Mouse (Mus musculus) cortical plate, adult 2 months (tissue): ENCODE results near the gene Cxcr5. TPM values are rescaled to one million over a fixed set of nuclear protein-coding genes. Genes with fewer than 3 reads are reported as not detected.

Experiments
- H3K27ac ChIP-seq: fragments of 200-500 bp; 2 replicates; pipeline ENCODE4 v1.5.1; 2012; ENCODE audit warnings: low read length, control low read depth, inconsistent platforms; ENCODE audit not compliant: insufficient read depth
- H3K4me1 ChIP-seq: fragments of 200-500 bp; 2 replicates; pipeline ENCODE4 v1.6.1; 2011; ENCODE audit warnings: low read length; ENCODE audit not compliant: control insufficient read depth, insufficient read depth
- H3K4me3 ChIP-seq: fragments of 200-500 bp; 2 replicates; pipeline ENCODE4 v1.5.1; 2011; ENCODE audit warnings: mild to moderate bottlenecking, low read length, control low read depth; ENCODE audit not compliant: insufficient read depth
- CTCF ChIP-seq: fragments of 200-500 bp; IDR thresholded peaks from 2 replicates; pipeline ENCODE4 v1.5.1; 2011; ENCODE audit warnings: mild to moderate bottlenecking, control low read depth, low read length; ENCODE audit not compliant: insufficient read depth; ENCODE audit errors: extremely low read depth
- POLR2A ChIP-seq: fragments of 200-500 bp; IDR thresholded peaks from 2 replicates; pipeline ENCODE4 v1.6.1; 2011; ENCODE audit warnings: mild to moderate bottlenecking, low read length, control low read depth; ENCODE audit not compliant: insufficient read depth; ENCODE audit errors: extremely low read depth
- polyA plus RNA-seq: library from polyadenylated mRNA; depleted of rRNA; stranded (reverse); fragments of >200 nt; gene quantifications from 2 replicates; pipeline ENCODE4 v1.2.3, GENCODE M21; 2012

The Cxcr5 gene
- polyA plus RNA-seq, 1 experiment: 0.06 TPM

- no peak overlapping the region for H3K4me3 ChIP-seq
- peaks cover 4% of the 10 kb centered on the region; the same call in 1 of the 2 replicates for H3K4me1 ChIP-seq
- no peak overlapping the region for H3K27ac ChIP-seq
- no peak for TF ChIP-seq POLR2A
- no peak for TF ChIP-seq CTCF
These were observed 55.1 kb downstream of the Cxcr5 start for GRCm38 (mm10) chr9:44506566-44506965.

DNA sequence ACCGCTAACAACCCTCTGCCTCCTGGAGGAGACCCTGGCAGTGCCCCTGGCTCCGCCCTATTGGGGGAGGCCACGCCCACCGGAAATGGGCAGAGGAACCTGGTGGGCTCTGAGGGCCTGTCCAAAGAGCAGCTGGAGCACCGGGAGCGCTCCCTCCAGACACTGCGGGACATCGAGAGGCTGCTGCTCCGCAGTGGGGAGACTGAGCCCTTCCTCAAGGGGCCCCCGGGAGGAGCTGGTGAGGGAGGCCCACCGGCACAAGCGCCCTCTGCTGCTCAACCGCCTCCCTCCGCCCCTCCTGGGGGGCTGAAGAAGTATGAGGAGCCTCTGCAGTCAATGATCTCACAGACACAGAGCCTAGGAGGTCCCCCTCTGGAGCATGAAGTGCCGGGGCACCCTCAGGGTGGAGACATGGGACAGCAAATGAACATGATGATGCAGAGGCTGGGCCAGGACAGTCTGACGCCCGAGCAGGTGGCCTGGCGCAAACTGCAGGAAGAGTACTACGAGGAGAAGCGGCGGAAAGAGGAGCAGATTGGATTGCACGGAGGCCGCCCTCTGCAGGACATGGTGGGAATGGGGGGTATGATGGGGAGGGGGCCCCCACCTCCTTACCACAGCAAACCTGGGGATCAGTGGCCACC lies 55.7 kb downstream of the Cxcr5 start:
- H3K27ac ChIP-seq: no peak overlapping the region
- TF ChIP-seq POLR2A: no peak
- no peak for TF ChIP-seq CTCF
- H3K4me1 ChIP-seq: peaks cover 4% of the 10 kb centered on the region; the same call in 1 of the 2 replicates
- H3K4me3 ChIP-seq: no peak overlapping the region

DNA sequence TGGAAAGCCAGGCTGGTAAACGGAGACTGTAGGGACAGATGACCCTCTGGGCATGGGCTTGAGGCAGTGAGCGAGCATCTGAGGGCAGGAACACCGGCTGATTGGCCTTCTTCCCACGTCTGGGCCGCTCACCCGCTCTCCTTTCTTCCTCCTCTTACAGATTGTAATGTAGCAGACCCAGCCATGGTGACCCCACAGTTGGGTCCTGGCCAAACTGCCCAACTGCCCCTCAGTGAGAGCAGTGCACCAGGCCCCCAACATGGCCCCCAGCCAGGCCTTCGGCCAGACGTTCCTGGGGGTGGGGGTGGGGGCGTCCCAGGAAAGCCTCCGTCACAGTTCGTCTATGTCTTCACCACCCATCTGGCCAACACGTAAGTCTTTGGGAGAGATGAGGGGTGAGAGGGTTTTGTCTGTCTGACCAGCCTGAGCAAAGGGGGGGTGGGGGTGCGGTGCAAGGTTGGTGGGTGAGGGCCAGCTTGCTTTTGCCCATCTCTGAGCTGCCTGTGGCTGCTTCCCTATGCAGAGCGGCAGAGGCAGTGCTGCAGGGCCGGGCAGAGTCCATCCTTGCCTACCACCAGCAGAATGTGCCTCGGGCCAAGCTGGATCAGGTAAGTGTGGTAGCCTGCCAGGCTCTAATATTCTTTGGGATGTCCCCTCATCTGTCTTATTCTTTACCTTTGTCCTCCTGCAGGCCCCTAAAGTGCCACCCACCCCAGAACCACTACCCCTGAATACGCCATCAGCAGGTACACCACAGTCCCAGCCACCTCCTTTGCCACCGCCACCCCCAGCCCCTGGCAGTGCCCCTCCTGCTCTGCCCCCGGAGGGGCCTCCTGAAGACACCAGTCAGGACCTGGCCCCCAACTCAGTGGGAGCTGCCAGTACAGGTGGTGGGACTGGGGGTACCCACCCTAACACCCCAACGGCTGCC lies 56.5 kb downstream of the Cxcr5 start:
- H3K4me1 ChIP-seq: no peaks in the 10 kb centered on the region

DNA sequence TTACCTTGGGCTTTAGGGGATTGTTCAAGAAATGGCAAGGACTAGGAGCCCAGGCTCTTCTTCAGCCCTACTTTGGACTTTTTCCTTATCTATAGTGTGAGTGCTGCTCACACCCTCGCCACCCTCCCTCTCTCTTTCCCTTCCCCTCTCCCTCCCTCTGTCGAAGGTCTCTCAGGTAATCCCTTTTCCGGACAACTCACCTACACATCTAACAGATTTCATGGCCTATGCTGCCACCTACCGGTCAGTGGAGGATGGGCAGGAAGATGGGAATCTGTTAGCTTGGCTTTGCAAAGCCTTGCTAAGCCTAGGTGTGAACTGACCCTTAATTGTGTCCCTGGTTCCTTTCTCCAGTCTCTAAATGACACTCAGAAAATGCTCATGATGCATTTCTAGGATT lies 59.7 kb downstream of the Cxcr5 start:
- Histone ChIP-seq H3K27ac (no peak overlapping the region), H3K4me1 (peaks cover 5% of the 10 kb centered on the region)
- TF ChIP-seq POLR2A: no peak
- TF ChIP-seq CTCF: peak; percentile 97

More for the DNA sequence above, 56.5 kb downstream of the Cxcr5 start:
- Histone ChIP-seq H3K27ac (no peak overlapping the region), H3K4me3 (no peak overlapping the region)
- TF ChIP-seq CTCF (no peak), POLR2A (no peak)

GRCm38 (mm10) chr9:44501206-44501879 lies 60.3 kb downstream of the Cxcr5 start:
- Histone ChIP-seq H3K4me1 (peaks cover 5% of the 10 kb centered on the region), H3K4me3 (no peak overlapping the region), H3K27ac (no peak overlapping the region)
- TF ChIP-seq CTCF (no peak), POLR2A (no peak)

More for the DNA sequence above, 59.7 kb downstream of the Cxcr5 start:
- no peak overlapping the region for H3K4me3 ChIP-seq

GRCm38 (mm10) chr9:44500638-44501175 lies 61.0 kb downstream of the Cxcr5 start:
- Histone ChIP-seq H3K4me1 (peaks cover 5% of the 10 kb centered on the region), H3K4me3 (no peak overlapping the region), H3K27ac (no peak overlapping the region)
- TF ChIP-seq CTCF (no peak), POLR2A (no peak)

GRCm38 (mm10) chr9:44500163-44500533 lies 61.5 kb downstream of the Cxcr5 start:
- H3K27ac ChIP-seq: no peak overlapping the region
- no peak overlapping the region for H3K4me3 ChIP-seq
- H3K4me1 ChIP-seq: peaks cover 5% of the 10 kb centered on the region
- TF ChIP-seq CTCF (no peak), POLR2A (no peak)

DNA sequence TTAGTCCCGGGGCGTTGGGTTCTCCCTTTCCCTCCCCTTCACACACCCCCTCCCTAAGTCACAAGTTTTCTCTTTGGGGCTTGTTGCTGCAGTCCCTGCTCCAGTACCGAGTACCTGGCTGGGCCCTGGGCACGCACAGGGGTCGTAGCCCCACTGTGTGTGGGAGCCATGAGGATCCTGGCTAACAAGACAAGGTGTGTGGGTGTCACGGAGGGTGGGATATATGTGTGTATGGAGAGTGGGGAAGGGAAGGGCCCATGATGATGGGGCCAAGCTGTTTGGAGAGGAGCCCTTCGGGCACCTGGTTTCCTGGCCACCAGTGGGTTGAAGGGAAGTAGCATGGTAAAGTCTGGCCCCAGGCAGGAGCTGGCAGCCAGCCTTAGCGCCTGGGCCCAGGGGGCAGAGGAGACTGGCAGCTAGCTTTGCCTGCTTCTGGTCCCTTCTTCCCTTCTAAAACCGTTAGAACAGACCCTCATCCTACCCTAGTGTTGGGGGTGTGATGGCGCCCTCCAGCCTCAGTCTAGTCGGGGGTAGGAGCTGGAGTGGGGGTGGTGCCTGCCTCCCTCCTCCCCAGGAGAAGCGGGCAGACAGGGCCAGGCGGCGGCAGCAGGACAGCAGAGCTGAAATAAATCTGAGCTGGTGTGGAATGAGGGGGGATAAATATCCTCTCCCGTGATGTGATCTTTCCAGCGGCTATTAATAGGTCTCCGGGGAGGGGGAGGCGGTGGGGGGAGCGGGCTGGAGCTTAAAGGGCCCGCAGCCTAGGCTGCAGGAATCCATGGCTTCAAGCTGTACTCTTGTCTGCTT lies 62.1 kb downstream of the Cxcr5 start:
- no peak for TF ChIP-seq CTCF
- no peak for TF ChIP-seq POLR2A
- H3K4me3 ChIP-seq: no peak overlapping the region; the same call in 1 of the 2 replicates
- H3K27ac ChIP-seq: peak overlapping the region; percentile 69; the same call in 1 of the 2 replicates
- peaks cover 6% of the 10 kb centered on the region for H3K4me1 ChIP-seq
